ENCODE assay signal across 9 mouse cellular contexts in the genomic region with DNA sequence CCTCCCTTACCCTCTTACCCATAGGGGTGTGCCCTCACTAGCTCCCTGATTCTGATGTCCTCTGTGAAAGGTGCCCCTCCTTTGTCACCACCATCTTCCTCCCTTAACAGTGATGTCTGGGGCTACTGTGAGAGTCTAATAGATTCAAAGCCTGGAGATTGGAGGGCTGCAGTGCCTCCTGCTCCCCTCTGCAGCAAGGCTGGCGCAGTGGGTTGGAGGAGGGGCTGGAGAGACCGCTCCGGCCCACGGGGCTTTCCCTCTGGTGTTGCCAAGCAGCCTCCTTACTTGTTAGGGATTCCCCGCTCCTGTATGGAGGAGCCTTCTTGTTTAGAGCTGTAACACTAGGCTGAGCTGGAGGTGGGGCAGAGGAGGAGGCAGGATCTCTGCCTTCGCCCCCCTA. TPM values are rescaled to one million over a fixed set of nuclear protein-coding genes. Genes with fewer than 3 reads are reported as not detected.
DNase-seq lines count a peak whose midpoint lies in the region; ATAC-seq and TF ChIP-seq lines count a peak whose summit lies in the region.
"Had no signal": no experiment of that assay in that cellular context is flagged by ENCODE, and none has a peak within 500 bp of the region (broad histone marks: within the 10 kb centered on the region; RNA-seq: fewer than 3 reads in every experiment).

No protein-coding gene starts in this region.

- H3K9me3 ChIP-seq in forebrain, postnatal 0 days (ENCODE audit: low read length): no peaks in the 10 kb centered on the region
- no peaks in the 10 kb centered on the region for H3K9me3 ChIP-seq in midbrain, embryonic 15.5 days
- no peaks in the 10 kb centered on the region for H3K9me3 ChIP-seq in limb, embryonic 10.5 days (replicated peaks)

- H3K27ac ChIP-seq in forebrain, postnatal 0 days (ENCODE audit: low read depth, low read length): peak overlapping the region; percentile 83
- H3K27ac ChIP-seq in midbrain, embryonic 15.5 days: peak overlapping the region; percentile 81
- H3K27ac ChIP-seq in limb, embryonic 10.5 days: no peak overlapping the region

- H3K9ac ChIP-seq in forebrain, postnatal 0 days: peak overlapping the region; percentile 37; the same call in 1 of the 2 replicates
- H3K9ac ChIP-seq in midbrain, embryonic 15.5 days: peak overlapping the region; percentile 27; the same call in 1 of the 2 replicates

- TF ChIP-seq CTCF in forebrain, postnatal 0 days (IDR thresholded peaks at IDR 0.05; ENCODE audit: low read depth): peak; percentile 68

- H3K4me1 ChIP-seq in forebrain, postnatal 0 days (ENCODE audit: insufficient read depth): peaks cover 24% of the 10 kb centered on the region
- peaks cover 54% of the 10 kb centered on the region for H3K4me1 ChIP-seq in midbrain, embryonic 15.5 days
- H3K4me1 ChIP-seq in limb, embryonic 10.5 days: peaks cover 37% of the 10 kb centered on the region

- WGBS in forebrain, postnatal 0 days: 10% methylated on average over 6 of the region's 6 CpGs
- 7% methylated on average over 6 of the region's 6 CpGs for whole genome bisulfite sequencing in midbrain, embryonic 15.5 days
- 42% methylated on average over 6 of the region's 6 CpGs for WGBS in limb, embryonic 10.5 days

- no peaks in the 10 kb centered on the region for H3K27me3 ChIP-seq in forebrain, postnatal 0 days (ENCODE audit: insufficient read depth, low read length)
- no peaks in the 10 kb centered on the region for H3K27me3 ChIP-seq in midbrain, embryonic 15.5 days (replicated peaks)
- peaks cover 18% of the 10 kb centered on the region; the same call in 1 of the 2 replicates for H3K27me3 ChIP-seq in limb, embryonic 10.5 days (ENCODE audit: low read depth, poor library complexity, severe bottlenecking)

- no peak for ATAC-seq in cerebellum, adult (ENCODE audit: insufficient number of reproducible peaks, low FRiP score, low TSS enrichment)
- ATAC-seq in forebrain, postnatal 0 days: peak; percentile 85
- peak; percentile 82 for ATAC-seq in midbrain, embryonic 15.5 days (replicated peaks)

- peak; percentile 26 for DNase-seq in cerebellum, adult 11 months
- peak; percentile 39 for DNase-seq in R1 (ENCODE audit: low read depth, low spot score)
- DNase-seq in forebrain, postnatal 0 days: peak; percentile 78
- no peak for DNase-seq in limb, embryonic 10.5 days (ENCODE audit: low spot score)
- DNase-seq in urinary bladder, postnatal 4 days (ENCODE audit: low spot score in 2 of 2): no peak
- DNase-seq in lung, postnatal 10 days: no peak
- DNase-seq: kidney, adult 9 months had no signal

- no peak overlapping the region for H3K4me3 ChIP-seq in forebrain, postnatal 0 days (ENCODE audit: low read depth, low read length)
- no peak overlapping the region for H3K4me3 ChIP-seq in midbrain, embryonic 15.5 days
- no peak overlapping the region for H3K4me3 ChIP-seq in limb, embryonic 10.5 days

- 0 out of 2 replicates have a peak, but pooled peaks cover 6% of the 10 kb centered on the region for H3K36me3 ChIP-seq in forebrain, postnatal 0 days (ENCODE audit: insufficient read depth)
- H3K36me3 ChIP-seq in midbrain, embryonic 15.5 days (replicated peaks): no peaks in the 10 kb centered on the region
- H3K36me3 ChIP-seq in limb, embryonic 10.5 days: no peaks in the 10 kb centered on the region

- H3K4me2 ChIP-seq in forebrain, postnatal 0 days (ENCODE audit: low read depth): peak overlapping the region; percentile 25
- peak overlapping the region; percentile 22 for H3K4me2 ChIP-seq in midbrain, embryonic 15.5 days

RNA-seq across cellular contexts. Expression of gene Igsf9b, which starts 9.6 kb away (rescaled TPM):
- 22.5 and 30.8 TPM in 2 replicates for total RNA-seq in forebrain, postnatal 0 days (2014; rRNA removed)
- polyA plus RNA-seq in forebrain, postnatal 0 days (2015; fragmentation: Nextera tagmentation; extraction: Ambion mirVana): 5.6 and 11.8 TPM in 2 replicates
- polyA plus RNA-seq in midbrain, embryonic 15.5 days (2015; fragmentation: Nextera tagmentation; extraction: Ambion mirVana): 22.7 and 23.1 TPM in 2 replicates
- polyA plus RNA-seq in limb, embryonic 10.5 days (2016; fragmentation: Nextera tagmentation; extraction: Ambion mirVana): 3.3 and 3.4 TPM in 2 replicates

Comparison
In these comparisons a context has a peak if more than half of its experiments do, and no peak if none do; other contexts are left out.
1. DNase-seq: peak in cerebellum, adult 11 months (single experiment), R1 (single experiment) and forebrain, postnatal 0 days (single experiment); none in limb, embryonic 10.5 days (single experiment), urinary bladder, postnatal 4 days (0 of 2) and lung, postnatal 10 days (single experiment).